Mouse (Mus musculus): ENCODE measurements at regions not wholly inside any gene's neighbourhood (a gene's known extent, or its start where the extent isn't known, plus 50 kb on each side); places are given as distances from the start of the nearest gene placed in this dataset.

- DNase-seq: no peak
These were observed 1293.0 kb upstream of the A1bg start for GRCm38 (mm10) chr15:62215616-62216398.

- no peak for DNase-seq
These were observed 1291.5 kb upstream of the A1bg start for GRCm38 (mm10) chr15:62214300-62214699.

DNA sequence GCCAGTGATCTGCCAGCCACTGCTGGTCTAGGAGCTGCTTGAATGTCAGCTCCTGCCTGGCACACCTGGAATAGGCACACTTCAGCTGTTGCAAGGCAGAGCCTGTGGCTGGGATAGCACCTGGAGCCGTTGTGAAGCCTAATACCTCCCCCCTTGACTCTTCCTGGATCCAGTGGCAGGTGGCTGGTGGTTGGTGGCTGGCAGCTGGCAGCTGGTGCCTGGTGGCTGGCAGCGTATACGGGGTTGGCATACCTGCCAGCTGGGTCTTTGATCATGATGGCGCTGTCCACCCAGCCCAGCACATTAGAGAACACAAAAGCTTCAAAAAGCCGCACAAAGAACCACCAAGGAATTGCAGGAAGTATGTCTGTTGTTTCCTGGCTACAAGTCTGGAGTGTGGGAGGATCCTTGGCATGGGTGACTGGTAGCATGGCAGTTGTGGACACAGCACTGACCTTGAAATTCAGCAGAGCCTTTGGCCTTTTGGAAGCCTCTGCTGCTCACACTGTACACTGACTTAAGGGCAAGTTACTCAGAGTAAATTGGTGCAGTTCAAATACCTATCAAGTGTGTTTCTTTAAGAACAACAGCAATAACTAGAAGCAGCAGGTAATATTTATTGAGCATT is 1289.6 kb upstream of the A1bg start:
- DNase-seq: peak; percentile 44

GRCm38 (mm10) chr15:62209881-62210481 is 1287.2 kb upstream of the A1bg start:
- DNase-seq: no peak

- no peak for DNase-seq
These were observed 1286.5 kb upstream of the A1bg start for GRCm38 (mm10) chr15:62209296-62209695.

- no peak for DNase-seq
These were observed 1283.7 kb upstream of the A1bg start for GRCm38 (mm10) chr15:62206502-62206902.

- DNase-seq: no peak
These were observed 1281.4 kb upstream of the A1bg start for GRCm38 (mm10) chr15:62203951-62204905.

DNA sequence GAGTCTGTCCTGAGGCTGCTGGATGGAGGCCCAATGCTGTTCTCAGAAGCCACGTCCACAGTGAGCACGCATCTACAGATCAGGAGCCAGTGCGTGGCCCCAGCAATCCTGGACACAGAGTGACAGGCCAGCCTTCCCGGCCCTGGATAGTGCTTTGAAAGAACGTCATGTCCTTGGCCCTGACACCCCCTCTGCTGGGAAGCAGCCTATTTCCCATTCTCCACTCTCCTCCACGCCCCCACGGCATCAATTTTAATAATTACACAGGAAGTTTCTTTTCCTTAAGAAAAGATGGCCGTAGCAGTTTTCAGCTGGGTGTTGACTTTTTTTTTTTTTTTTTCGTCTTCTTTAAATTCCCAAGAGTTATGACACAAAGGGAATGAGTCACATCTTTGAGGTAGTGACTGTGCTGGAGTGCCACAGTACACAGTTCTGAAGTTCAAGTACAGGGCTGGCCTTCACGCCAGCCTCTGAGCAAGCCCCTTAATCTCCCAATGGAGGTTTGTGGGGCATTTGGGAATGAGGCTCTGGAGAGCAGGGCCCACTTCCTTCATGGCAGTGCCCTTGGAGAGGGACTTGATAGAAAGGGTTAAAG is 1280.1 kb upstream of the A1bg start:
- DNase-seq: peak; percentile 63

DNA sequence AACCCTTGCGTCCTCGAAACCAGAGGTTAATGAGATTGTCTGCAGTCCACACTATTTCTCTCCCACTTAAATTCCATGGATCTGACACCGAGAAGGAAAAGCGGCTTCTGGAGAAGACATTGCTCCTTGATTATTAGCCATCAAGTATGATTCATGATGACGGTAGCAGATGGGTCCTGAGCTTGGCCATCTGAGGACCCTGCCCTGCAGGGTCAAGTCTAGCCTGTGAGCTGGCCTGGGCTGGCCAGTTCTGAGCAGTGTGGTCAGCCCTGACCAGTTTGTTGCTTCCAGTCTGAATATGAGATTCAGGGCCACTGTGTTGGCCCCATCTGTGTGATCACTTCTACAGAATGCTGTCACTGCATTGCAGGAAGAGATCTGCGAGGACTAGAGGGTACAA is 1275.9 kb upstream of the A1bg start:
- no peak for DNase-seq

DNA sequence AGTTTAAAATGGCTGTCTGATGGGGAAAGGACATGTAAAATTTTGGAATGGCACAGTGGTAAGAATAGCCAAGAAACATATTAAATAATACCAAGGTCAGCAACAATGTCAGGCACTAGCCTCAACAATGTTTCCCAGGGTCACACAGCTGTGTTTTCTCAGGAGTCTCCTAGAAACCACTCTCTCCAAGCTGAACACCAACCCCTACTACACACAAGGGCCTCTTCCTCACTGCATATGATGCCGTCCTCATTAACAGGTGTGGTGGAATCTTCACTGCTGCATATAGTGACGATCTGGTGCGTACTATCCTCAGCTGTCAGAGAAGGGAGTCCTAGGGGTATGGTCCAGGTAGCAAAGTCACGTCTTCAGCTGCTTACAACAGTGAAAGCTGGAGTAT is 1275.4 kb upstream of the A1bg start:
- DNase-seq: no peak

DNA sequence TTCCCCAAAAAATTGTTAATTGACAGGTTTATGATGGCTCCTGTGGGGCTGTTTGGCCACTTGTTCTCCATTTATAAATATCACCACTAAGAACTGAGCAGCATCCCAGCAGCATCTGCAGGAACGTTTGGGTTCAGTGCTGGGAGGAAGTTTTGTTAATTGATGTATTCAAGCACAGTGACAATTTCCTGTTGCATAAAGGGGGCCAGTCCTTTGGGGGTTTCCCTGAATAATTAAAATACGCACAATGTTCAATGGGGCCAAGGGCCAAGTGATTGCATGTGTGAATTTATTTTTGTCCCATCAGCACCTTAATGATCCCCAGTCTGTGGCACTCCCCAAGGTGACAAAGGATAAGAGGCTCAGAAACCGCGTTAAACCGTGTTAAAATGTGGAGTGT is 1272.6 kb upstream of the A1bg start:
- no peak for DNase-seq

- DNase-seq: no peak
These were observed 1269.9 kb upstream of the A1bg start for GRCm38 (mm10) chr15:62192706-62193105.

GRCm38 (mm10) chr15:62191641-62192040 is 1268.8 kb upstream of the A1bg start:
- no peak for DNase-seq

DNA sequence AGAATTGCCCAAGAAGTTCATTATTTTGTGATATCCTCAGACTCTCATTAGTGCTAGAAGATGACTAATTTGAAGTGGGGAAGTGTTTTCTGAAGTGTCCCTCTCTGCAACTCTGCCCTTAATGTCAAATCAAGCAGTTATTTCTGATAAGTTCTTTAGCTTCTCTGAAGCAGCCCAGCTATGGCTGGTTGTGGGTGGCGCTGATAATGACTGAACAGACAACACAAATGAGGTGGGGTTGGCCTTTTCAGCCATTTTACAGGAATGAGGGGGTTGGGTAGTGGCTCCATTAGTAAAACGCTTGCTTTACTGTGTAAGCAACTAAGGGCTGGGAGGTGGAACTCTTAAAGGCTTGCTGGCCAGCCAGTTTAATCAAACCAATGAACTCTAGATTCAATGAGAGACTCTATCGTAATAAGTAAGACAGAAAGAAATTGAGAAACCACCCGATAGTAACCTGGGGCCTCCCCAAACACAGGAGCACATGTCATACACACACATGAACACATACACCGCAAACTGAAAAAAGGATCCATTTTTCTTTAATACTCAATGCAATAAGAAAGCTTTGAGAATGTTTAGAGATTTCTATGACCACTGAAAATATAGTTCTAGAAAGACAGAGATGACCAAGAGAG is 1268.3 kb upstream of the A1bg start:
- no peak for DNase-seq

- no peak for DNase-seq
These were observed 1267.6 kb upstream of the A1bg start for GRCm38 (mm10) chr15:62190224-62190910.

DNA sequence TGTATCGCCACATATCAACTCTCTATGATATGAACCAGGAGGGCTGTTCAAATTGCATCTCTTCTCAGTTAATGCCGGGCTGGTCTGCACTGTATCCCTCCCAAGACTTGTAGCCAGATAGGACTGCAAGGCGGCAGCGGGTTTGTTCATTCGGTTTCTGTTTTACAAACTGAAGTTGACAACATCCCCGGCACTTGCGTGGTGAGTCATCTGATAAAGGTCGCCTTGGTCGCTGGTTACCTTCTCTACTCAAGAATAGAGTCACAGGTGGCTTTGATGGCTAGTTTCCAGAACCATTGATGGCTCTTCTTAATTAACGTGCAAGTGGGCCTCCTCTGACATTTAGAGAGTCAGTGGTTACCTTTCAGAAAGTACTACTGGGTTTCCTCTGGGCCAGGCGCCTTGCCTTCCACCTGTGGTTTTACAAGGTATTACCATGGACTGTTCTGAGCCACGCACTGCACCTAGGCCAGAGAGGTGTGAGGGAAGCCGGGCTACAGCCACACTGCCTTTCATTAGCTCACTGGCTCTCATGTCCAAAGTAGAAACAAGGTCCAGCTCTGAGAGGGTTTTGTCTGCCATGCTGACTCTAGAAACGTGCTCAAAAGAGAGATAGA is 1266.9 kb upstream of the A1bg start:
- DNase-seq: no peak

- no peak for DNase-seq
These were observed 1263.7 kb upstream of the A1bg start for GRCm38 (mm10) chr15:62186548-62186947.

DNA sequence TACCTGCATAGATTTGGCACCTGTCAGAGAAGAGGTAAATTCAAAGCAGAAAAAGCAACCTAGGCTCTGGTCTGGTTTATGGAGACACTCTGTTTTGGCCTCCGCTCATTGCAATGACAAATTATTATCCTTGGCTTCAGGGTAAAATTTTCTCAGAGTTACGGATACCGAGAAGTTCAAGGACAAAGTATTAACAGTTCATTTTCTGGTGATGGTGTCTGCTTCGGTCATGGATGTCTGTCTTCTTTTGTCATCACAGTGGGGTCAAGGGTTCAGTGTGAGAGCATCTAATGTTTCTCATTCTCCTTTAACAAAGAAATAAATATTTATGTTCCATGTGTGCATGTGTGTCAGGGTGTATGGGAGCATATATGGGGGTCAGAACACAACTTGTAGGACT is 1261.0 kb upstream of the A1bg start:
- DNase-seq: no peak

DNA sequence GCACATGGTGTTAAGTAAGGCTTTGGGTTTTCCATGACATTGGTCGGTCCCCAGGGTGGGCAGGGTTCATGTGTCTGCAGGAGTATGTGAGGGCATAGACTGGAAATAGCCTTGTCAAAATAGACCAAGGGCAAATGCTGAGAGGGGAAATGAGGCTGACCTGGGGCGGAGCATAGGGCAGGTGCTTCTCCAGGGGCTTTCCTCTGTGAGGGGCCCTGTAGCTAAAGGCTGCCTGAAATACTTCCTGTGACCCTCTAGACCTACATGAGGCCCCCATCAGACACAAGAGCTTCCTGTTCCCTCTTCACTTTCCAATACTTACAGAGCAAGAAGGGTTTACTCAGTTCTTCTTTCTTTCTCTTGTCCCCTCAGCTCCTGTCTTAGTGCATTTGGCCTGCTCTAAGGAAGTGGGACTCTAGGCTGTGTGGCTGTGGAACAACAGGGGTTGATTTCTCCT is 1258.7 kb upstream of the A1bg start:
- no peak for DNase-seq

DNA sequence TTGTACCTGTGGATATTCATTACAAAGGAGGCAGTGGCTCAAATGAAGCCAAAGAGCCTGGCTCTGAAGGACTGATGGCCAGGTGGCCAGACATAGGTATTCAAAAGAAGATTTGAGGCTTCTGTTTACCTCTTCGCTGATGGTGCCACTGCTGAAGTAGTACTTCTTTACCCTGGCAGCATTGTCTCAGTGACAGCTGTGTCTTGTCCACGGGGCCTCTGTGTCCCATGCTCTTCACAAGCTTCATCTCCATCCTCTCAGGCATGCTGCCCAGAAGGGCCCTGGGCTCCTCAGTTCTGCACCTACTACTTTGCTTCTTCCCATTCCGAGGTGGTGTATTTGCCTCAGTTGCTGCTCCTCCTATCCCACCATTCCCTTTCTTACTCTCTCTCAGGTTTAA is 1257.9 kb upstream of the A1bg start:
- DNase-seq: no peak
